Comparison of ENCODE assay signal across 9 mouse cellular contexts in genomic region chr8:125504605-125505257, GRCm38 (mm10).
DNase-seq lines count a peak whose midpoint lies in the region; ATAC-seq lines count a peak whose summit lies in the region.
"Had no signal": no experiment of that assay in that cellular context is flagged by ENCODE, and none has a peak within 500 bp of the region (broad histone marks: within the 10 kb centered on the region; RNA-seq: fewer than 3 reads in every experiment).

No protein-coding gene starts in this region.

- no peak overlapping the region for H3K9ac ChIP-seq in neural tube, embryonic 15.5 days (replicated peaks)
- H3K9ac ChIP-seq: neural tube, embryonic 12.5 days had no signal

- peaks cover 51% of the 10 kb centered on the region for H3K4me1 ChIP-seq in neural tube, embryonic 15.5 days

- no peaks in the 10 kb centered on the region for H3K27me3 ChIP-seq in neural tube, embryonic 15.5 days (replicated peaks)
- H3K27me3 ChIP-seq: neural tube, embryonic 12.5 days had no signal

- no peak overlapping the region for H3K4me2 ChIP-seq in neural tube, embryonic 15.5 days
- H3K4me2 ChIP-seq: neural tube, embryonic 12.5 days had no signal

- intact Hi-C loops in gastrocnemius, postnatal 14 days (cut with DNase I; ENCODE audit: low total_unique reads), result no loop called here
- intact Hi-C loops in gastrocnemius, postnatal 36 days (cut with DNase I), result no loop called here

- H3K27ac ChIP-seq in neural tube, embryonic 15.5 days (replicated peaks), result 0 out of 2 replicates have a peak overlapping the region, but pooled peaks have one; percentile 30
- H3K27ac ChIP-seq: neural tube, embryonic 12.5 days had no signal

- WGBS in neural tube, embryonic 15.5 days, result 30% methylated on average over 6 of the region's 6 CpGs

- peak; percentile 37 for DNase-seq in gastrocnemius, postnatal 14 days
- DNase-seq in gastrocnemius, adult 18-20 months (ENCODE audit: low spot score), result no peak
- peak; percentile 46 for DNase-seq in retina, postnatal 1 day
- no peak for DNase-seq in retina, embryonic 14.5 days (ENCODE audit: low spot score)
- DNase-seq in kidney, postnatal 25 days, result peak; percentile 45 to 67
- DNase-seq in left cerebral cortex, adult 11 months (ENCODE audit: low spot score), result no peak
- DNase-seq in gastrocnemius, postnatal 36 days, result no peak

- H3K9me3 ChIP-seq in neural tube, embryonic 15.5 days (replicated peaks), result no peaks in the 10 kb centered on the region
- H3K9me3 ChIP-seq: neural tube, embryonic 12.5 days had no signal

- H3K4me3 ChIP-seq in neural tube, embryonic 15.5 days (replicated peaks), result no peak overlapping the region
- H3K4me3 ChIP-seq: neural tube, embryonic 12.5 days had no signal

- H3K36me3 ChIP-seq in neural tube, embryonic 15.5 days, result no peaks in the 10 kb centered on the region
- H3K36me3 ChIP-seq: neural tube, embryonic 12.5 days had no signal

- 0 out of 2 replicates have a peak, but pooled peaks have one; percentile 40 for ATAC-seq in neural tube, embryonic 15.5 days (ENCODE audit: low FRiP score)

Comparison
In these comparisons a context has a peak if more than half of its experiments do, and no peak if none do; other contexts are left out.
1. DNase-seq: peak in gastrocnemius, postnatal 14 days (single experiment), retina, postnatal 1 day (single experiment) and kidney, postnatal 25 days (2 of 2); none in gastrocnemius, adult 18-20 months (single experiment), retina, embryonic 14.5 days (single experiment), left cerebral cortex, adult 11 months (single experiment) and gastrocnemius, postnatal 36 days (0 of 2).